ENCODE assay signal across 15 mouse cellular contexts in the genomic region with DNA sequence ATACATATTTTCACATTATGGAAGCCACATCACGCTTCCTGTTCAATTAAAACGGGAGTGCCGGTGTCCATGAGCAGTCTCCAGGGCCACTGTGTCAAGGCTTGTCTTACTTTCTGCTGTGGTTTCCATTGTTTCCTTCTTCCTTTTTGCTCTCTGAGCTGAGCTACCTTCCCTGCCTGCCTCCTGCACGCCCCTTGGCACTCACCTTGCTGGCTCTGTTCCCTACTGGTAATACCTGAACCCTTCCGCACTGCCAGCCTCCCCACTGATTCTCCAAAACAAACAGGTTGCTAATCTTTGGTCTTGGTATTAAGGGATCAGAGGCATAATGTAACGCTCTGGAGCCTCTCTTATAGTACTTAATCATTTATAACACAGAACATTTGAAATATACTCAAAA.
DNase-seq lines count a peak whose midpoint lies in the region; ATAC-seq and TF ChIP-seq lines count a peak whose summit lies in the region.
"Had no signal": no experiment of that assay in that cellular context is flagged by ENCODE, and none has a peak within 500 bp of the region (broad histone marks: within the 10 kb centered on the region; RNA-seq: fewer than 3 reads in every experiment).

No protein-coding gene starts in this region.

- DNase-seq in heart, adult 11 months, result peak; percentile 60
- no peak for DNase-seq in heart, adult 18-20 months
- DNase-seq in midbrain, embryonic 11.5 days (ENCODE audit: low spot score, missing footprints), result no peak
- peak; percentile 35 for DNase-seq in embryonic facial prominence, embryonic 14.5 days (ENCODE audit: low spot score)
- DNase-seq in stomach, postnatal 0 days (ENCODE audit: low spot score), result peak; percentile 39
- DNase-seq in frontal cortex, postnatal 10 days (ENCODE audit: low spot score in 2 of 2), result no peak
- no peak for DNase-seq in frontal cortex, postnatal 14 days (ENCODE audit: low spot score in 2 of 2)
- DNase-seq: embryo, embryonic 11 days; heart, postnatal 14 days; thymus, postnatal 4 days had no signal

- no peak overlapping the region for H3K4me3 ChIP-seq in midbrain, embryonic 15.5 days
- H3K4me3 ChIP-seq in midbrain, embryonic 11.5 days (ENCODE audit: low read depth, low read length), result no peak overlapping the region
- H3K4me3 ChIP-seq in embryonic facial prominence, embryonic 14.5 days (ENCODE audit: low read depth, low read length), result no peak overlapping the region
- H3K4me3 ChIP-seq in stomach, postnatal 0 days (ENCODE audit: low read depth, low read length), result no peak overlapping the region
- H3K4me3 ChIP-seq: left cerebral cortex, adult 2 months; limb, embryonic 13.5 days; myocyte had no signal

- H3K4me1 ChIP-seq in midbrain, embryonic 15.5 days, result peaks cover 16% of the 10 kb centered on the region
- no peaks in the 10 kb centered on the region for H3K4me1 ChIP-seq in midbrain, embryonic 11.5 days (ENCODE audit: control insufficient read depth, insufficient read depth, low read length)
- no peaks in the 10 kb centered on the region for H3K4me1 ChIP-seq in embryonic facial prominence, embryonic 14.5 days (ENCODE audit: control insufficient read depth, insufficient read depth, low read length)
- H3K4me1 ChIP-seq in stomach, postnatal 0 days (replicated peaks; ENCODE audit: control insufficient read depth, insufficient read depth), result no peaks in the 10 kb centered on the region
- H3K4me1 ChIP-seq: limb, embryonic 13.5 days had no signal

- H3K9me3 ChIP-seq in midbrain, embryonic 15.5 days, result no peaks in the 10 kb centered on the region
- no peaks in the 10 kb centered on the region for H3K9me3 ChIP-seq in midbrain, embryonic 11.5 days (ENCODE audit: control insufficient read depth, low read length)
- H3K9me3 ChIP-seq in embryonic facial prominence, embryonic 14.5 days (ENCODE audit: control insufficient read depth, low read length), result no peaks in the 10 kb centered on the region
- no peaks in the 10 kb centered on the region for H3K9me3 ChIP-seq in stomach, postnatal 0 days (ENCODE audit: control insufficient read depth, low read length)
- H3K9me3 ChIP-seq: limb, embryonic 13.5 days had no signal

- TF ChIP-seq EP300 in stomach, postnatal 0 days (optimal IDR thresholded peaks at IDR 0.05), result no peak

- no peaks in the 10 kb centered on the region for H3K36me3 ChIP-seq in midbrain, embryonic 15.5 days (replicated peaks)
- H3K36me3 ChIP-seq in midbrain, embryonic 11.5 days (ENCODE audit: control insufficient read depth, insufficient read depth, low read length), result no peaks in the 10 kb centered on the region
- no peaks in the 10 kb centered on the region for H3K36me3 ChIP-seq in embryonic facial prominence, embryonic 14.5 days (ENCODE audit: control insufficient read depth, insufficient read depth, low read length)
- no peaks in the 10 kb centered on the region for H3K36me3 ChIP-seq in stomach, postnatal 0 days (ENCODE audit: control insufficient read depth, insufficient read depth, low read length)
- H3K36me3 ChIP-seq: limb, embryonic 13.5 days had no signal

- H3K9ac ChIP-seq in midbrain, embryonic 15.5 days, result no peak overlapping the region
- H3K9ac ChIP-seq in midbrain, embryonic 11.5 days (ENCODE audit: low read length), result no peak overlapping the region
- H3K9ac ChIP-seq in embryonic facial prominence, embryonic 14.5 days (ENCODE audit: low read depth, low read length), result no peak overlapping the region
- H3K9ac ChIP-seq in stomach, postnatal 0 days (ENCODE audit: low read length), result no peak overlapping the region
- H3K9ac ChIP-seq: limb, embryonic 13.5 days had no signal

- H3K27me3 ChIP-seq in midbrain, embryonic 15.5 days (replicated peaks), result no peaks in the 10 kb centered on the region
- no peaks in the 10 kb centered on the region for H3K27me3 ChIP-seq in midbrain, embryonic 11.5 days (ENCODE audit: control insufficient read depth, insufficient read depth, low read length)
- H3K27me3 ChIP-seq in embryonic facial prominence, embryonic 14.5 days (replicated peaks; ENCODE audit: control insufficient read depth, insufficient read depth, low read length), result no peaks in the 10 kb centered on the region
- no peaks in the 10 kb centered on the region for H3K27me3 ChIP-seq in stomach, postnatal 0 days (ENCODE audit: control insufficient read depth, insufficient read depth, low read length)
- H3K27me3 ChIP-seq: limb, embryonic 13.5 days had no signal

- ATAC-seq in midbrain, embryonic 15.5 days (replicated peaks), result no peak; the same call in 1 of the 2 replicates
- ATAC-seq in midbrain, embryonic 11.5 days (ENCODE audit: low FRiP score), result no peak
- ATAC-seq in embryonic facial prominence, embryonic 14.5 days (ENCODE audit: low read depth), result peak; percentile 57; the same call in 1 of the 2 replicates
- peak; percentile 45; the same call in 1 of the 2 replicates for ATAC-seq in stomach, postnatal 0 days (ENCODE audit: low FRiP score, low TSS enrichment)
- ATAC-seq: hindbrain, embryonic 16.5 days had no signal

- H3K27ac ChIP-seq in midbrain, embryonic 15.5 days, result 0 out of 2 replicates have a peak overlapping the region, but pooled peaks have one; percentile 29
- no peak overlapping the region for H3K27ac ChIP-seq in midbrain, embryonic 11.5 days (ENCODE audit: low read depth, low read length)
- H3K27ac ChIP-seq in embryonic facial prominence, embryonic 14.5 days (replicated peaks; ENCODE audit: low read depth, low read length), result no peak overlapping the region
- H3K27ac ChIP-seq in stomach, postnatal 0 days (replicated peaks), result no peak overlapping the region
- H3K27ac ChIP-seq: left cerebral cortex, adult 2 months; limb, embryonic 13.5 days had no signal

- TF ChIP-seq CTCF in stomach, postnatal 0 days (IDR thresholded peaks at IDR 0.05; ENCODE audit: low read depth), result no peak

- WGBS in midbrain, embryonic 15.5 days, result 58% methylated on average over 6 of the region's 6 CpGs
- WGBS in midbrain, embryonic 11.5 days, result 75% methylated on average over 6 of the region's 6 CpGs
- WGBS in embryonic facial prominence, embryonic 14.5 days, result 67% methylated on average over 6 of the region's 6 CpGs
- WGBS in stomach, postnatal 0 days, result 36% methylated on average over 6 of the region's 6 CpGs

- no peak overlapping the region for H3K4me2 ChIP-seq in midbrain, embryonic 15.5 days
- H3K4me2 ChIP-seq in midbrain, embryonic 11.5 days, result no peak overlapping the region
- no peak overlapping the region for H3K4me2 ChIP-seq in embryonic facial prominence, embryonic 14.5 days (ENCODE audit: low read depth, low read length)
- no peak overlapping the region for H3K4me2 ChIP-seq in stomach, postnatal 0 days (replicated peaks; ENCODE audit: low read depth)
- H3K4me2 ChIP-seq: limb, embryonic 13.5 days had no signal

Comparison
In these comparisons a context has a peak if more than half of its experiments do, and no peak if none do; other contexts are left out.
1. DNase-seq: peak in heart, adult 11 months (single experiment), embryonic facial prominence, embryonic 14.5 days (single experiment) and stomach, postnatal 0 days (single experiment); none in heart, adult 18-20 months (0 of 2), midbrain, embryonic 11.5 days (single experiment), frontal cortex, postnatal 10 days (0 of 2) and frontal cortex, postnatal 14 days (0 of 2).
2. ATAC-seq: peak in embryonic facial prominence, embryonic 14.5 days (single experiment) and stomach, postnatal 0 days (single experiment); none in midbrain, embryonic 15.5 days (single experiment) and midbrain, embryonic 11.5 days (single experiment).